Mouse (Mus musculus): ENCODE results near the gene Nrxn1. TPM values are rescaled to one million over a fixed set of nuclear protein-coding genes. Genes with fewer than 3 reads are reported as not detected.

Gene Nrxn1
- polyA plus RNA-seq, 1 experiment from 2014 or later, result 1.9 TPM

GRCm38 (mm10) chr17:90333445-90333844 lies 759.4 kb downstream of the Nrxn1 start:
- Histone ChIP-seq H3K27me3 (ENCODE audit: control insufficient read depth, insufficient read depth, low read length) (no peaks in the 10 kb centered on the region), H3K9me3 (ENCODE audit: control insufficient read depth, low read length) (no peaks in the 10 kb centered on the region), H3K27ac (replicated peaks) (no peak overlapping the region), H3K9ac (ENCODE audit: low read length) (no peak overlapping the region), H3K4me3 (ENCODE audit: low read depth, low read length) (no peak overlapping the region), H3K4me2 (replicated peaks; ENCODE audit: low read depth) (no peak overlapping the region), H3K36me3 (ENCODE audit: control insufficient read depth, insufficient read depth, low read length) (no peaks in the 10 kb centered on the region), H3K4me1 (replicated peaks; ENCODE audit: control insufficient read depth, insufficient read depth) (no peaks in the 10 kb centered on the region)
- ATAC-seq (ENCODE audit: low FRiP score, low TSS enrichment) (no peak), DNase-seq (ENCODE audit: low spot score) (no peak)
- no peak for TF ChIP-seq EP300 (optimal IDR thresholded peaks at IDR 0.05)
- TF ChIP-seq CTCF (IDR thresholded peaks at IDR 0.05; ENCODE audit: low read depth), result no peak
- WGBS, result 65% methylated on average over 1 of the region's 1 CpGs

- no peak for ATAC-seq (ENCODE audit: low FRiP score, low TSS enrichment)
- TF ChIP-seq EP300 (optimal IDR thresholded peaks at IDR 0.05), result no peak
- no peak for TF ChIP-seq CTCF (IDR thresholded peaks at IDR 0.05; ENCODE audit: low read depth)
- no peaks in the 10 kb centered on the region for H3K9me3 ChIP-seq (ENCODE audit: control insufficient read depth, low read length)
- H3K9ac ChIP-seq (ENCODE audit: low read length), result no peak overlapping the region
- no peaks in the 10 kb centered on the region for H3K27me3 ChIP-seq (ENCODE audit: control insufficient read depth, insufficient read depth, low read length)
- H3K27ac ChIP-seq (replicated peaks), result no peak overlapping the region
- no peak overlapping the region for H3K4me2 ChIP-seq (replicated peaks; ENCODE audit: low read depth)
- no peak overlapping the region for H3K4me3 ChIP-seq (ENCODE audit: low read depth, low read length)
- 88% methylated on average over 6 of the region's 6 CpGs for WGBS
- H3K4me1 ChIP-seq (replicated peaks; ENCODE audit: control insufficient read depth, insufficient read depth), result no peaks in the 10 kb centered on the region
- DNase-seq (ENCODE audit: low spot score), result no peak
- no peaks in the 10 kb centered on the region for H3K36me3 ChIP-seq (ENCODE audit: control insufficient read depth, insufficient read depth, low read length)
Measured at GRCm38 (mm10) chr17:90323674-90324073, 769.2 kb downstream of the Nrxn1 start.

GRCm38 (mm10) chr17:90272225-90272624 lies 820.6 kb downstream of the Nrxn1 start:
- no peak overlapping the region for H3K27ac ChIP-seq (replicated peaks)
- TF ChIP-seq CTCF (IDR thresholded peaks at IDR 0.05; ENCODE audit: low read depth), result no peak
- TF ChIP-seq EP300 (optimal IDR thresholded peaks at IDR 0.05), result no peak
- WGBS, result 47% methylated on average over 4 of the region's 4 CpGs

GRCm38 (mm10) chr17:90271165-90271564 lies 821.7 kb downstream of the Nrxn1 start:
- Histone ChIP-seq H3K27ac (replicated peaks) (no peak overlapping the region), H3K9ac (ENCODE audit: low read length) (no peak overlapping the region), H3K36me3 (ENCODE audit: control insufficient read depth, insufficient read depth, low read length) (no peaks in the 10 kb centered on the region), H3K4me3 (ENCODE audit: low read depth, low read length) (no peak overlapping the region), H3K9me3 (ENCODE audit: control insufficient read depth, low read length) (no peaks in the 10 kb centered on the region), H3K4me1 (replicated peaks; ENCODE audit: control insufficient read depth, insufficient read depth) (no peaks in the 10 kb centered on the region), H3K27me3 (ENCODE audit: control insufficient read depth, insufficient read depth, low read length) (no peaks in the 10 kb centered on the region), H3K4me2 (replicated peaks; ENCODE audit: low read depth) (no peak overlapping the region)
- DNase-seq (ENCODE audit: low spot score) (no peak), ATAC-seq (ENCODE audit: low FRiP score, low TSS enrichment) (no peak)
- TF ChIP-seq CTCF (IDR thresholded peaks at IDR 0.05; ENCODE audit: low read depth), result no peak
- TF ChIP-seq EP300 (optimal IDR thresholded peaks at IDR 0.05), result no peak
- WGBS, result 21% methylated on average over 4 of the region's 4 CpGs

More at GRCm38 (mm10) chr17:90272225-90272624, 820.6 kb downstream of the Nrxn1 start:
- Histone ChIP-seq H3K4me3 (ENCODE audit: low read depth, low read length) (no peak overlapping the region), H3K9me3 (ENCODE audit: control insufficient read depth, low read length) (no peaks in the 10 kb centered on the region), H3K27me3 (ENCODE audit: control insufficient read depth, insufficient read depth, low read length) (no peaks in the 10 kb centered on the region), H3K36me3 (ENCODE audit: control insufficient read depth, insufficient read depth, low read length) (no peaks in the 10 kb centered on the region), H3K4me2 (replicated peaks; ENCODE audit: low read depth) (no peak overlapping the region), H3K9ac (ENCODE audit: low read length) (no peak overlapping the region), H3K4me1 (replicated peaks; ENCODE audit: control insufficient read depth, insufficient read depth) (no peaks in the 10 kb centered on the region)
- DNase-seq (ENCODE audit: low spot score), result no peak
- ATAC-seq (ENCODE audit: low FRiP score, low TSS enrichment), result no peak

- no peak overlapping the region for H3K27ac ChIP-seq (replicated peaks)
- ATAC-seq (ENCODE audit: low FRiP score, low TSS enrichment) (no peak), DNase-seq (ENCODE audit: low spot score) (no peak)
- no peaks in the 10 kb centered on the region for H3K9me3 ChIP-seq (ENCODE audit: control insufficient read depth, low read length)
- WGBS, result 70% methylated on average over 2 of the region's 2 CpGs
- H3K4me3 ChIP-seq (ENCODE audit: low read depth, low read length), result no peak overlapping the region
- H3K36me3 ChIP-seq (ENCODE audit: control insufficient read depth, insufficient read depth, low read length), result no peaks in the 10 kb centered on the region
- H3K9ac ChIP-seq (ENCODE audit: low read length), result no peak overlapping the region
- peak; percentile 36 for TF ChIP-seq CTCF (IDR thresholded peaks at IDR 0.05; ENCODE audit: low read depth)
- TF ChIP-seq EP300 (optimal IDR thresholded peaks at IDR 0.05), result no peak
- H3K4me2 ChIP-seq (replicated peaks; ENCODE audit: low read depth), result no peak overlapping the region
- H3K4me1 ChIP-seq (replicated peaks; ENCODE audit: control insufficient read depth, insufficient read depth), result no peaks in the 10 kb centered on the region
- H3K27me3 ChIP-seq (ENCODE audit: control insufficient read depth, insufficient read depth, low read length), result no peaks in the 10 kb centered on the region
Measured at GRCm38 (mm10) chr17:90269143-90269542, 823.7 kb downstream of the Nrxn1 start.

GRCm38 (mm10) chr17:90253451-90254131 lies 839.3 kb downstream of the Nrxn1 start:
- Histone ChIP-seq H3K4me2 (replicated peaks; ENCODE audit: low read depth) (no peak overlapping the region), H3K9ac (ENCODE audit: low read length) (no peak overlapping the region), H3K36me3 (ENCODE audit: control insufficient read depth, insufficient read depth, low read length) (no peaks in the 10 kb centered on the region), H3K9me3 (ENCODE audit: control insufficient read depth, low read length) (no peaks in the 10 kb centered on the region), H3K4me1 (replicated peaks; ENCODE audit: control insufficient read depth, insufficient read depth) (no peaks in the 10 kb centered on the region), H3K27me3 (ENCODE audit: control insufficient read depth, insufficient read depth, low read length) (no peaks in the 10 kb centered on the region), H3K27ac (replicated peaks) (no peak overlapping the region), H3K4me3 (ENCODE audit: low read depth, low read length) (no peak overlapping the region)
- ATAC-seq (ENCODE audit: low FRiP score, low TSS enrichment) (no peak), DNase-seq (ENCODE audit: low spot score) (no peak)
- 42% methylated on average over 5 of the region's 5 CpGs for WGBS
- no peak for TF ChIP-seq CTCF (IDR thresholded peaks at IDR 0.05; ENCODE audit: low read depth)
- no peak for TF ChIP-seq EP300 (optimal IDR thresholded peaks at IDR 0.05)
